ENCODE assay signal across 12 mouse cellular contexts in the genomic region with DNA sequence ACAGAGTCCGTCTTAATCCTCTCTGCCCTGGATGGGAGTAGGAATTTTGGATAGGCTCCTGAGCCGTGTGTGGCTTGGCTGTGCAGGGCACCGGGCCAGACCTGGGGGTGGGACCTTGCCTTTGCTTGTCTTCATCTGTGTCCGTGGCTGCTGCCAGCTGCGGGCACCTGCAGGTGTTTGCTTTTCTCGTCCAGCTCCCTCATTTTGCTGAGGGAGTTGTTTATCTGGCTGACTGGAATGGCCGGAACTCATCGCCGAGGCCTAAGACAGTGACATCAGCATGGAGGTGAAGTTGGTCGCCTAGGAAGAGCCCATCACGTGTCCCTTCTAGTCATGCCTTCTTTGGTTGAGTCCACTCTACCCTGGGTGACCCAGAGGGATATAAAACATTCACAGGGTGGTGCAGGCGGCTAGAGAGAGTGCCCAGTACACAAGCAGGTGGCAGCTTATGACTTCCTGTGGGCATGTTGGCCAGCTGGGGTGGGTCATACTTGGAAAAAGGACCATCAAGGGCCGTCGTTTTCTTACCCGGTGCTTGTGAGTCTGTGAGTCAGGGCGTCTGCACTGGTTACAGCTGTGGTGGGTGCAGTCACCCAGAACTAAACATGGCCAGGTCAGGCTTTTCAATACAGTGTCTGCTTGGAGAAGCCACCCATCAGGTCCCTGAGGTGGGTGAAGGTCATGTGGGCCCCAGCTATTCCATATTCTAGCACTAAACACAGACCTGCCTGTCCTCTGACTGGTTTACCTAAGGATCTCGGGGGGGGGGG. TPM values are rescaled to one million over a fixed set of nuclear protein-coding genes. Genes with fewer than 3 reads are reported as not detected.
DNase-seq lines count a peak whose midpoint lies in the region; ATAC-seq and TF ChIP-seq lines count a peak whose summit lies in the region.
"Had no signal": no experiment of that assay in that cellular context is flagged by ENCODE, and none has a peak within 500 bp of the region (broad histone marks: within the 10 kb centered on the region; RNA-seq: fewer than 3 reads in every experiment).

No protein-coding gene starts in this region.

- H3K9ac ChIP-seq in forebrain, embryonic 12.5 days: no peak overlapping the region

- no peak for TF ChIP-seq CTCF in layer of hippocampus, adult 2 months (conservative IDR thresholded peaks at IDR 0.05)

- H3K36me3 ChIP-seq in forebrain, embryonic 12.5 days (replicated peaks): peaks cover 25% of the 10 kb centered on the region
- peaks cover 3% of the 10 kb centered on the region for H3K36me3 ChIP-seq in myocyte (ENCODE audit: control insufficient read depth, insufficient read depth)

- DNase-seq in layer of hippocampus, adult 2 months (ENCODE audit: low spot score in 2 of 2): no peak
- DNase-seq in layer of hippocampus, adult 18-20 months (ENCODE audit: low spot score in 2 of 2): no peak
- peak; percentile 78 for DNase-seq in kidney, adult 18-20 months
- DNase-seq in testis, postnatal 14 days (ENCODE audit: low spot score): no peak
- DNase-seq in urinary bladder, adult 2 months (ENCODE audit: low spot score): no peak
- no peak for DNase-seq in gastrocnemius, postnatal 36 days
- DNase-seq: cerebellum, adult 9-10 months; left cerebral cortex, postnatal 4 days; spleen, adult 18-20 months had no signal

- H3K4me3 ChIP-seq in layer of hippocampus, adult 2 months: no peak overlapping the region
- no peak overlapping the region for H3K4me3 ChIP-seq in forebrain, embryonic 12.5 days (replicated peaks)
- H3K4me3 ChIP-seq in myocyte: no peak overlapping the region

- no peaks in the 10 kb centered on the region for H3K9me3 ChIP-seq in forebrain, embryonic 12.5 days

- H3K79me2 ChIP-seq in myocyte (ENCODE audit: control insufficient read depth, insufficient read depth): peaks cover 83% of the 10 kb centered on the region

- intact Hi-C loops in gastrocnemius, postnatal 36 days (cut with DNase I): no loop called here

- WGBS in forebrain, embryonic 12.5 days: 86% methylated on average over 17 of the region's 17 CpGs

- H3K27ac ChIP-seq in layer of hippocampus, adult 2 months: peak overlapping the region; percentile 93; the same call in 1 of the 2 replicates
- H3K27ac ChIP-seq in forebrain, embryonic 12.5 days: peak overlapping the region; percentile 93

- no peak for ATAC-seq in forebrain, embryonic 12.5 days (ENCODE audit: low FRiP score)

- peaks cover 97% of the 10 kb centered on the region for H3K4me1 ChIP-seq in forebrain, embryonic 12.5 days

- no peaks in the 10 kb centered on the region for H3K27me3 ChIP-seq in forebrain, embryonic 12.5 days
- no peaks in the 10 kb centered on the region for H3K27me3 ChIP-seq in myocyte (ENCODE audit: control insufficient read depth, insufficient read depth, insufficient read length)

- no peak for TF ChIP-seq POLR2A in myocyte (IDR thresholded peaks at IDR 0.05; ENCODE audit: insufficient read length, low read depth)

- H3K4me2 ChIP-seq in forebrain, embryonic 12.5 days: no peak overlapping the region
- H3K4me2 ChIP-seq in myocyte (ENCODE audit: low read depth): peak overlapping the region; percentile 46

- H3ac ChIP-seq in myocyte (ENCODE audit: control insufficient read depth, insufficient read length): no peak overlapping the region

TF ChIP-seq in myocyte, 11 proteins besides CTCF, POLR2A, EP300 and RAD21:
- TF ChIP-seq MYOD1 (IDR thresholded peaks at IDR 0.05; ENCODE audit: control insufficient read depth in 1 of 3, insufficient read length in 2 of 3, low read depth in 2 of 3) (peak in 2 of 3 experiments; percentile 28 to 84), MYOG (IDR thresholded peaks at IDR 0.05; ENCODE audit: control insufficient read depth in 1 of 3, insufficient read depth in 1 of 3, insufficient read length in 2 of 3, low read depth in 2 of 3) (peak in 1 of 3 experiments; percentile 59), REST (IDR thresholded peaks at IDR 0.05; ENCODE audit: insufficient read depth, insufficient read length) (no peak), CEBPB (IDR thresholded peaks at IDR 0.05; ENCODE audit: insufficient read depth, poor library complexity, severe bottlenecking) (no peak), SRF (IDR thresholded peaks at IDR 0.05; ENCODE audit: control insufficient read depth, insufficient read length, low read depth) (no peak), USF1 (IDR thresholded peaks at IDR 0.05; ENCODE audit: low read depth) (peak; percentile 80), POLR2AphosphoS2 (IDR thresholded peaks at IDR 0.05; ENCODE audit: insufficient read length, low read depth) (no peak), E2F4 (IDR thresholded peaks at IDR 0.05; ENCODE audit: insufficient read depth) (no peak), MAX (IDR thresholded peaks at IDR 0.05; ENCODE audit: low read depth) (no peak), TCF12 (IDR thresholded peaks at IDR 0.05; ENCODE audit: insufficient read depth, poor library complexity, severe bottlenecking) (no peak), TCF3 (IDR thresholded peaks at IDR 0.05; ENCODE audit: insufficient read length, low read depth) (peak; percentile 15)

RNA-seq across cellular contexts. Expression of gene Lasp1, which starts 15.1 kb away (rescaled TPM):
- 10 to 100 TPM; 88.1 to 91.4 TPM for total RNA-seq in layer of hippocampus, adult 2 months (2021)
- total RNA-seq in layer of hippocampus, adult 18-20 months (2021): 100 to 1,000 TPM; 107 to 110 TPM
- polyA plus RNA-seq in forebrain, embryonic 12.5 days (2016; fragmentation: Nextera tagmentation; extraction: Ambion mirVana): 103 and 109 TPM in 2 replicates
- 82.6 TPM for polyA plus RNA-seq in myocyte (2012; fragmentation: generic; extraction: Trizol)
- polyA plus RNA-seq in urinary bladder, adult 2 months (2012; rRNA removed): 101 and 108 TPM in 2 replicates
- 10 to 100 TPM; 14.2 to 15.4 TPM for total RNA-seq in gastrocnemius, postnatal 36 days (2021)

RNA-seq across cellular contexts. Expression of gene B230217C12Rik, which starts 26.6 kb away (rescaled TPM):
- 10 to 100 TPM; 67.8 to 72.6 TPM for total RNA-seq in layer of hippocampus, adult 2 months (2021)
- 10 to 100 TPM; 70.8 to 71.5 TPM for total RNA-seq in layer of hippocampus, adult 18-20 months (2021)
- polyA plus RNA-seq in forebrain, embryonic 12.5 days (2016; fragmentation: Nextera tagmentation; extraction: Ambion mirVana): 15.1 and 17.0 TPM in 2 replicates
- polyA plus RNA-seq in myocyte (2012; fragmentation: generic; extraction: Trizol): 1.9 TPM
- 3.8 and 5.6 TPM in 2 replicates for polyA plus RNA-seq in urinary bladder, adult 2 months (2012; rRNA removed)
- under 1 TPM; 0.31 to 0.64 TPM for total RNA-seq in gastrocnemius, postnatal 36 days (2021)

RNA-seq across cellular contexts. Expression of gene Rpl23, which starts 31.7 kb away (rescaled TPM):
- 100 to 1,000 TPM; 361 to 374 TPM for total RNA-seq in layer of hippocampus, adult 2 months (2021)
- 100 to 1,000 TPM; 367 to 379 TPM for total RNA-seq in layer of hippocampus, adult 18-20 months (2021)
- 392 and 426 TPM in 2 replicates for polyA plus RNA-seq in forebrain, embryonic 12.5 days (2016; fragmentation: Nextera tagmentation; extraction: Ambion mirVana)
- polyA plus RNA-seq in myocyte (2012; fragmentation: generic; extraction: Trizol): 1,321 TPM
- polyA plus RNA-seq in urinary bladder, adult 2 months (2012; rRNA removed): 911 and 1,027 TPM in 2 replicates
- 100 to 1,000 TPM; 349 to 430 TPM for total RNA-seq in gastrocnemius, postnatal 36 days (2021)

RNA-seq across cellular contexts. Expression of gene 1700001P01Rik, which starts 38.2 kb away (rescaled TPM):
- total RNA-seq in layer of hippocampus, adult 2 months (2021): 1 to 10 TPM; 1.3 to 2.4 TPM
- total RNA-seq in layer of hippocampus, adult 18-20 months (2021): 1 to 10 TPM; 1.1 to 1.2 TPM
- 0.55 and 1.0 TPM in 2 replicates for polyA plus RNA-seq in forebrain, embryonic 12.5 days (2016; fragmentation: Nextera tagmentation; extraction: Ambion mirVana)
- 0.07 TPM for polyA plus RNA-seq in myocyte (2012; fragmentation: generic; extraction: Trizol)
- polyA plus RNA-seq in urinary bladder, adult 2 months (2012; rRNA removed): 0.13 and 0.41 TPM in 2 replicates
- total RNA-seq in gastrocnemius, postnatal 36 days (2021): not detected
- total RNA-seq: hematopoietic stem cell, adult 5-6 weeks had no signal

RNA-seq across cellular contexts. Expression of gene Cwc25, which starts 47.6 kb away (rescaled TPM):
- total RNA-seq in layer of hippocampus, adult 2 months (2021): 10 to 100 TPM; 20.1 to 20.6 TPM
- 10 to 100 TPM; 18.6 to 23.2 TPM for total RNA-seq in layer of hippocampus, adult 18-20 months (2021)
- 21.5 and 22.4 TPM in 2 replicates for polyA plus RNA-seq in forebrain, embryonic 12.5 days (2016; fragmentation: Nextera tagmentation; extraction: Ambion mirVana)
- polyA plus RNA-seq in myocyte (2012; fragmentation: generic; extraction: Trizol): 8.9 TPM
- polyA plus RNA-seq in urinary bladder, adult 2 months (2012; rRNA removed): 15.3 and 16.6 TPM in 2 replicates
- total RNA-seq in gastrocnemius, postnatal 36 days (2021): 1 to 10 TPM; 5.5 to 5.7 TPM

Comparison
In these comparisons a context has a peak if more than half of its experiments do, and no peak if none do; other contexts are left out.
1. RNA of gene Lasp1, which starts 15.1 kb away (total RNA-seq): 107 to 110 TPM in layer of hippocampus, adult 18-20 months and 88.1 to 91.4 TPM in layer of hippocampus, adult 2 months; 14.2 to 15.4 TPM in gastrocnemius, postnatal 36 days; every median in the first group is over 4 times any median in the second.
2. RNA of gene B230217C12Rik, which starts 26.6 kb away (total RNA-seq): 67.8 to 72.6 TPM in layer of hippocampus, adult 2 months and 70.8 to 71.5 TPM in layer of hippocampus, adult 18-20 months; 0.31 to 0.64 TPM in gastrocnemius, postnatal 36 days; every median in the first group is over 10 times any median in the second.